Comparison of ENCODE assay signal across 26 mouse cellular contexts in genomic region chr3:122323841-122324240, GRCm38 (mm10). TPM values are rescaled to one million over a fixed set of nuclear protein-coding genes. Genes with fewer than 3 reads are reported as not detected.
A peak's percentile ranks its signal among the peaks of the same experiment; 100 is the strongest.
DNase-seq lines count a peak whose midpoint lies in the region; ATAC-seq and TF ChIP-seq lines count a peak whose summit lies in the region.
"Had no signal": no experiment of that assay in that cellular context is flagged by ENCODE, and none has a peak within 500 bp of the region (broad histone marks: within the 10 kb centered on the region; RNA-seq: fewer than 3 reads in every experiment).

No protein-coding gene starts in this region.

- no peaks in the 10 kb centered on the region for H3K27me3 ChIP-seq in lung, postnatal 0 days (replicated peaks; ENCODE audit: insufficient read depth, low read length)
- no peaks in the 10 kb centered on the region for H3K27me3 ChIP-seq in kidney, adult 2 months (replicated peaks; ENCODE audit: control insufficient read depth, insufficient read depth, low read length)
- H3K27me3 ChIP-seq in heart, embryonic 10.5 days (ENCODE audit: insufficient read depth, poor library complexity, severe bottlenecking): peaks cover 90% of the 10 kb centered on the region
- H3K27me3 ChIP-seq: forebrain, embryonic 13.5 days; hindbrain, embryonic 15.5 days; limb, embryonic 13.5 days; neural tube, embryonic 15.5 days; stomach, embryonic 15.5 days had no signal

- ATAC-seq in lung, postnatal 0 days: no peak
- ATAC-seq: forebrain, embryonic 13.5 days; inflammation-experienced regulatory T-cells, adult 6 months had no signal

- H3K4me3 ChIP-seq in lung, postnatal 0 days (ENCODE audit: low read depth, low read length): no peak overlapping the region
- no peak overlapping the region for H3K4me3 ChIP-seq in kidney, adult 2 months (ENCODE audit: insufficient read depth, low read depth, low read length)
- no peak overlapping the region for H3K4me3 ChIP-seq in heart, embryonic 10.5 days
- H3K4me3 ChIP-seq: forebrain, embryonic 13.5 days; hindbrain, embryonic 10.5 days; hindbrain, embryonic 15.5 days; limb, embryonic 13.5 days; neural tube, embryonic 15.5 days; stomach, embryonic 15.5 days had no signal

- no peak overlapping the region for H3K4me2 ChIP-seq in lung, postnatal 0 days (replicated peaks; ENCODE audit: low read depth, low read length)
- H3K4me2 ChIP-seq: forebrain, embryonic 13.5 days; hindbrain, embryonic 15.5 days; limb, embryonic 13.5 days; liver, embryonic 11.5 days; neural tube, embryonic 15.5 days; stomach, embryonic 15.5 days had no signal

- H3K9me3 ChIP-seq in lung, postnatal 0 days (ENCODE audit: low read length): no peaks in the 10 kb centered on the region
- H3K9me3 ChIP-seq in heart, embryonic 10.5 days: no peaks in the 10 kb centered on the region
- H3K9me3 ChIP-seq: forebrain, embryonic 13.5 days; hindbrain, embryonic 10.5 days; hindbrain, embryonic 15.5 days; limb, embryonic 13.5 days; neural tube, embryonic 15.5 days; stomach, embryonic 15.5 days had no signal

- WGBS in lung, postnatal 0 days: 70% methylated on average over 6 of the region's 6 CpGs
- 75% methylated on average over 6 of the region's 6 CpGs for WGBS in kidney, adult 2 months
- 79% methylated on average over 6 of the region's 6 CpGs for WGBS in heart, embryonic 10.5 days

- peak; percentile 39 for DNase-seq in lung, postnatal 0 days (ENCODE audit: low spot score)
- no peak for DNase-seq in lung, postnatal 25 days (ENCODE audit: low spot score)
- DNase-seq in kidney, adult 2 months: peak; percentile 57
- DNase-seq in kidney, adult 8-10 months: peak; percentile 37 to 53
- DNase-seq in kidney, postnatal 10 days: peak; percentile 22
- DNase-seq in heart, embryonic 10.5 days (ENCODE audit: low spot score): no peak
- DNase-seq in neural tube, embryonic 10.5 days (ENCODE audit: extremely low spot score, low spot score): no peak
- DNase-seq: adrenal gland, adult 8-10 months; B cell, adult 2 months; cerebellum, adult 2 months; cerebellum, postnatal 14 days; gastrocnemius, postnatal 10 days; heart, postnatal 14 days; layer of hippocampus, postnatal 36 days; lung, postnatal 10 days; midbrain, embryonic 14.5 days; retina, postnatal 1 day; right cerebral cortex, postnatal 14 days had no signal

- TF ChIP-seq CTCF in lung, postnatal 0 days (IDR thresholded peaks at IDR 0.05): no peak
- TF ChIP-seq CTCF in kidney, adult 2 months (conservative IDR thresholded peaks at IDR 0.05; ENCODE audit: insufficient read depth, insufficient read length, low read depth, low read length): no peak

- H3K27ac ChIP-seq in lung, postnatal 0 days (ENCODE audit: low read length): no peak overlapping the region
- H3K27ac ChIP-seq in kidney, adult 2 months (ENCODE audit: insufficient read depth, low read depth, low read length): no peak overlapping the region; the same call in 1 of the 2 replicates
- H3K27ac ChIP-seq in heart, embryonic 10.5 days: no peak overlapping the region
- H3K27ac ChIP-seq: forebrain, embryonic 13.5 days; hindbrain, embryonic 15.5 days; limb, embryonic 13.5 days; neural tube, embryonic 15.5 days; stomach, embryonic 15.5 days had no signal

- TF ChIP-seq POLR2A in kidney, adult 2 months (IDR thresholded peaks at IDR 0.05; ENCODE audit: low read depth, low read length): no peak

- H3K4me1 ChIP-seq in lung, postnatal 0 days (ENCODE audit: insufficient read depth, low read depth, low read length): no peaks in the 10 kb centered on the region
- H3K4me1 ChIP-seq in kidney, adult 2 months (ENCODE audit: control insufficient read depth, insufficient read depth, low read length): no peaks in the 10 kb centered on the region
- H3K4me1 ChIP-seq in heart, embryonic 10.5 days: peaks cover 6% of the 10 kb centered on the region; the same call in 1 of the 2 replicates
- H3K4me1 ChIP-seq: forebrain, embryonic 13.5 days; hindbrain, embryonic 15.5 days had no signal

- TF ChIP-seq EP300 in lung, postnatal 0 days (IDR thresholded peaks at IDR 0.05): no peak

- no peaks in the 10 kb centered on the region for H3K36me3 ChIP-seq in lung, postnatal 0 days (ENCODE audit: insufficient read depth, low read length)
- no peaks in the 10 kb centered on the region for H3K36me3 ChIP-seq in kidney, adult 2 months (ENCODE audit: control insufficient read depth, insufficient read depth, low read length)
- H3K36me3 ChIP-seq in heart, embryonic 10.5 days: no peaks in the 10 kb centered on the region
- H3K36me3 ChIP-seq: hindbrain, embryonic 10.5 days; hindbrain, embryonic 15.5 days; limb, embryonic 13.5 days; neural tube, embryonic 15.5 days; stomach, embryonic 15.5 days had no signal

- H3K9ac ChIP-seq in lung, postnatal 0 days (replicated peaks; ENCODE audit: low read depth): no peak overlapping the region
- H3K9ac ChIP-seq: forebrain, embryonic 13.5 days; hindbrain, embryonic 15.5 days; limb, embryonic 13.5 days; neural tube, embryonic 15.5 days; stomach, embryonic 15.5 days had no signal

RNA-seq across cellular contexts. Expression of gene Bcar3, which starts 29.9 kb away (rescaled TPM):
- 27.6 and 38.3 TPM in 2 replicates for polyA plus RNA-seq in lung, postnatal 0 days (2015; fragmentation: Nextera tagmentation; extraction: Ambion mirVana)
- polyA plus RNA-seq in kidney, adult 2 months (2012; rRNA removed): 41.3 and 45.1 TPM in 2 replicates
- 7.8 and 17.0 TPM in 2 replicates for polyA plus RNA-seq in heart, embryonic 10.5 days (2016; fragmentation: Nextera tagmentation; extraction: Ambion mirVana)

RNA-seq across cellular contexts. Expression of gene Dnttip2, which starts 49.7 kb away (rescaled TPM):
- 38.3 and 43.9 TPM in 2 replicates for polyA plus RNA-seq in lung, postnatal 0 days (2015; fragmentation: Nextera tagmentation; extraction: Ambion mirVana)
- polyA plus RNA-seq in kidney, adult 2 months (2012; rRNA removed): 6.6 and 7.9 TPM in 2 replicates
- polyA plus RNA-seq in heart, embryonic 10.5 days (2016; fragmentation: Nextera tagmentation; extraction: Ambion mirVana): 53.1 and 77.4 TPM in 2 replicates

Comparison
In these comparisons a context has a peak if more than half of its experiments do, and no peak if none do; other contexts are left out.
1. DNase-seq: peak in lung, postnatal 0 days (single experiment), kidney, adult 2 months (single experiment), kidney, adult 8-10 months (2 of 2) and kidney, postnatal 10 days (single experiment); none in lung, postnatal 25 days (single experiment), heart, embryonic 10.5 days (single experiment) and neural tube, embryonic 10.5 days (single experiment).